Mouse (Mus musculus): ENCODE measurements around the gene Cxcl5. TPM values are rescaled to one million over a fixed set of nuclear protein-coding genes. Genes with fewer than 3 reads are reported as not detected.

Cxcl5 gene
- polyA plus RNA-seq, 1 experiment, result not detected

DNA sequence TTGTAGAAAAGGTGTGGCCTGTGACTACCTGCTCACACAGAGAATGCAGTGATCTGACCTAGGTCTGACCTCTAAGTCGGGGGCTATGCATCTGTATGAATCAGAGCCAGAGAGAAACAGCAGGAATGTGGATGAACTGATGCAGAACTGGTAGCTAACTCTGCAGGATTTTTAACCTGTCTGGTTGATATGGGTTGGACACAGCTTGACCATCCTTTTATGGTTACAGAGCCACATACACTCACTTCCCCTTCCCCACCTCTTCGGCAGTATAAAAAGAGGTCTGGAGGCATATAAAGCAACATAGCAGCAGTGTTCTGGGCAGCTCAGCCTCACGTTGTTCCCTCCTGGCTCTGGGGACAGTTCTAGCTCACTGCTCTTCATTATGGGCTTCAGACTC lies 9.1 kb downstream of the Cxcl5 start, which contains the start of gene Ppbp:
Gene Ppbp (plus strand): TSS at position 301 of the 400 bp plus-strand sequence.
- no peak within 1 kb of the TSS for H3K27ac ChIP-seq (ENCODE audit: control insufficient read depth, insufficient read depth, low read depth, low read length)
- no peaks in the 10 kb centered on the region for H3K27me3 ChIP-seq (ENCODE audit: control insufficient read depth, insufficient read depth, low read length)
- H3K36me3 ChIP-seq (ENCODE audit: control insufficient read depth, insufficient read depth, low read length), result no peaks in the 10 kb centered on the region
- TF ChIP-seq POLR2A (IDR thresholded peaks at IDR 0.05; ENCODE audit: control insufficient read depth, low read depth, low read length) (no peak), CTCF (IDR thresholded peaks at IDR 0.05; ENCODE audit: control insufficient read depth, insufficient read depth, insufficient replicate concordance, low read depth, low read length) (no peak)
- H3K4me1 ChIP-seq (ENCODE audit: control insufficient read depth, insufficient read depth, low read length), result peaks cover 7% of the 10 kb centered on the region; the same call in 1 of the 2 replicates
- H3K4me3 ChIP-seq (ENCODE audit: control insufficient read depth, low read depth, low read length), result no peak within 1 kb of the TSS

DNA sequence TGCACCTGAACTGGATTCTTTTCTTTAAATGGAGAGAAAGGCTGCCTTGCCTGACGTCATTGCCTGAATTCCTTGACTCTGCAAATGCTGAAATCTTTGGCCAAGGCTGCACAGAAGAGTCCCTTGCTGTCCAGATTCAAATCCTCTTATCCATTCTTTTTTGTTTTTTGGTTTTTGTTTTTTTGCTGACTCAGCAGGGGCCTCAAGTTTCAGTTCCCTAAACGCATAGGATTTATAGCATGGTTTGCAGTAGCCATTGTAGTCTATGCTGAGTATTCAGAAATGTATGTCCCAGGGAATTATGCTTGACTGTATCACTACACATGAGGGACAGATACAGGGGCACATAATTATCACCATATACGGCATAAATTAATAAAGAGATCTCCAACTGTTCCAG lies 12.2 kb downstream of the Cxcl5 start:
- peaks cover 7% of the 10 kb centered on the region; the same call in 1 of the 2 replicates for H3K4me1 ChIP-seq (ENCODE audit: control insufficient read depth, insufficient read depth, low read length)
- no peak overlapping the region for H3K4me3 ChIP-seq (ENCODE audit: control insufficient read depth, low read depth, low read length)
- no peaks in the 10 kb centered on the region for H3K27me3 ChIP-seq (ENCODE audit: control insufficient read depth, insufficient read depth, low read length)
- H3K36me3 ChIP-seq (ENCODE audit: control insufficient read depth, insufficient read depth, low read length), result no peaks in the 10 kb centered on the region
- H3K27ac ChIP-seq (ENCODE audit: control insufficient read depth, insufficient read depth, low read depth, low read length), result no peak overlapping the region
- TF ChIP-seq POLR2A (IDR thresholded peaks at IDR 0.05; ENCODE audit: control insufficient read depth, low read depth, low read length) (no peak), CTCF (IDR thresholded peaks at IDR 0.05; ENCODE audit: control insufficient read depth, insufficient read depth, insufficient replicate concordance, low read depth, low read length) (no peak)

DNA sequence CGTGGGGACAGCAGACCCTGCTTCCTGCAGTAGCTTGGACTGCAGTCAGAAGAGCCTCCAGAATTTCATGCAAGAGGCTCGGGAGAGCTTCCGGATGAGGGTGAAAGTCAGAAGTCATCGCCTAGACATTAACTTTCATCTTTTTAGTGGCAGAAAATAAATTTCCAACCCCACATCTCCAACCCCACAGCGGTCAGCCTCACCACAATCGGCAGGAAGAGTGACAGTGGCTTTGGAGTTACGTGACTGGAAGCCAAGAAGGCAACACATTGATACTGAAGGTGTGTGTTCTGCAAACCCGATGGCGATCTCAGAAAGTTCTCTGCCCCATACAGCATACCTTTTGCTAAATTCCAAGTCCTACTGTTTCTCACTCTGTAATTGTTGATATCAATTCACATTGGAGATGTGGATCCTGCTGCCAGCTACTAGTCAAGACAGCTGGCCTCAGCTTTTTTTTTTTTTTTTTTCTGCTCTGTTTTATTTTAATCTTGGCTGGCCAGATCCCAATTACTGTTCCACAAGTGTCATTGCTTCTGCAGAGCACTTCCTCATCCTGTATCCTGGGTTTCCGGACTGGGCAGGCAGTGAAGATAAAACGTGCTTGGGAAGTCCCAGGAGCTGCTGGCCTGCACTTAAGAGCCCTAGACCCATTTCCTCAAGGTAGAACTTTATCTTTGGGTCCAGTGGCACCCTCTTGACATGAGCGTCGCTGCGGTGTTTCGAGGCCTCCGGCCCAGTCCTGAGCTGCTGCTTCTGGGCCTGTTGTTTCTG lies 12.9 kb downstream of the Cxcl5 start, which contains the start of gene Pf4:
Gene Pf4 (plus strand): TSS at position 556 of the 774 bp plus-strand sequence.
- Histone ChIP-seq H3K27ac (ENCODE audit: control insufficient read depth, insufficient read depth, low read depth, low read length) (no peak within 1 kb of the TSS), H3K4me1 (ENCODE audit: control insufficient read depth, insufficient read depth, low read length) (peaks cover 7% of the 10 kb centered on the region; the same call in 1 of the 2 replicates), H3K27me3 (ENCODE audit: control insufficient read depth, insufficient read depth, low read length) (no peaks in the 10 kb centered on the region), H3K4me3 (ENCODE audit: control insufficient read depth, low read depth, low read length) (peak within 1 kb of the TSS; percentile 2), H3K36me3 (ENCODE audit: control insufficient read depth, insufficient read depth, low read length) (no peaks in the 10 kb centered on the region)
- TF ChIP-seq POLR2A (IDR thresholded peaks at IDR 0.05; ENCODE audit: control insufficient read depth, low read depth, low read length) (no peak), CTCF (IDR thresholded peaks at IDR 0.05; ENCODE audit: control insufficient read depth, insufficient read depth, insufficient replicate concordance, low read depth, low read length) (no peak)

DNA sequence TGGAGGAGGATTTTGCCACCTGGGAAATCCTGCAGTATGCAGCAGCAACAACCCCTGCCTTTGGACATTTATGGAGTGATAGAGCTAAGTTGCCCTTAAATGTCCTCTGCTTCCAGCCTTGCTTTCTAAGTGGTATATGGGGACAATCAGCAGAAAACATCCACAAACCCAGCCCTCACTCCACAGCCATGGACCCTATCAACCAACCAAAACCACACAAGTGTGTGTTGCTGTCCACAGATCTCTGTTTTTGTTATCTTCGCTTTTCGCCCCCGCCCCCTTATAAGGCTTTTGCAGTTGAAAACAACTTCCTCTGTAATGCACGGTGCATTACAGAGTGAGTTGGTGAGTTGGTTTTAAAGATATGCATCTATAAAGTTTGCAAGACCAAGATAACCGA lies 16.4 kb downstream of the Cxcl5 start:
- H3K36me3 ChIP-seq (ENCODE audit: control insufficient read depth, insufficient read depth, low read length), result no peaks in the 10 kb centered on the region
- TF ChIP-seq CTCF (IDR thresholded peaks at IDR 0.05; ENCODE audit: control insufficient read depth, insufficient read depth, insufficient replicate concordance, low read depth, low read length), result no peak
- H3K27me3 ChIP-seq (ENCODE audit: control insufficient read depth, insufficient read depth, low read length), result no peaks in the 10 kb centered on the region
- H3K4me1 ChIP-seq (ENCODE audit: control insufficient read depth, insufficient read depth, low read length), result peaks cover 9% of the 10 kb centered on the region
- no peak overlapping the region for H3K27ac ChIP-seq (ENCODE audit: control insufficient read depth, insufficient read depth, low read depth, low read length)
- H3K4me3 ChIP-seq (ENCODE audit: control insufficient read depth, low read depth, low read length), result no peak overlapping the region

DNA sequence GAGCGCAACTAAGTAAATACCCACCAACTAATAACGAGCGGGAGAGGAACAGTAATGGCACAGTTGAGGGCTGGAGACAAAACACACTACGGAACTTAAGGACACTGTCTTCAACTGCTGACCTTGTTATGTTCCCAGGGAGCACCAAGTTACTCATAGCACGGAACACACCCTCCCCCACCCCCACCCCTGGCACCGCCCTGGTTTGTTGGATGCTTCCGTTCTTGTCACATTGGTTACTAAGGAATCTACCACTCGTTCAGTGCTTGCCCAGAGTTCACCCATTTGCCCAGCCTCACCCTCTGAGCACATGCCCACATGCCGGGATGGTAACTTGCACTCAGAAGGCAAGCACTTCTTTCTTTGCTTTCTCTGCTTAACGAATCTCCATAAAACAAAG lies 18.5 kb downstream of the Cxcl5 start:
- H3K27ac ChIP-seq (ENCODE audit: control insufficient read depth, insufficient read depth, low read depth, low read length), result no peak overlapping the region
- no peaks in the 10 kb centered on the region for H3K27me3 ChIP-seq (ENCODE audit: control insufficient read depth, insufficient read depth, low read length)
- peaks cover 6% of the 10 kb centered on the region for H3K4me1 ChIP-seq (ENCODE audit: control insufficient read depth, insufficient read depth, low read length)
- H3K36me3 ChIP-seq (ENCODE audit: control insufficient read depth, insufficient read depth, low read length), result no peaks in the 10 kb centered on the region
- H3K4me3 ChIP-seq (ENCODE audit: control insufficient read depth, low read depth, low read length), result no peak overlapping the region
- TF ChIP-seq CTCF (IDR thresholded peaks at IDR 0.05; ENCODE audit: control insufficient read depth, insufficient read depth, insufficient replicate concordance, low read depth, low read length) (no peak), POLR2A (IDR thresholded peaks at IDR 0.05; ENCODE audit: control insufficient read depth, low read depth, low read length) (no peak)

DNA sequence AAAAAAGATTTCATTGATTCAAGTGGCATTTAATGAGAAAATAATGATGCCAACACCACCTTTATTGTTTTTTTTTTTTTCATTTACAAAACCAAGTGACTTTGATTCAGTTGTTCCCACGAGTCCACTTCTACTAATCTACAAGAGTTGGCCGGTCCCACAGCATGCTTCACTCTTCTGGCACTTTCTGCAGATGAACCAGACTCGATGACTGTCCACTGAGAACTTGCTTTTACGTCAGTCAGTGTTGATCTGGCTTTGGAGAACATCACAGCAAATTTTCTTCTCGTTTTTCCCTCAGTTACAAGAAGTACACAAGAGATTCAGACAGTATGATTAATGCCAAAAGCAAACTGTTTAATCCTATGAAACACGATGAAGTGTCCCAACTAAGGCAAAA lies 19.7 kb downstream of the Cxcl5 start:
- no peak for TF ChIP-seq POLR2A (IDR thresholded peaks at IDR 0.05; ENCODE audit: control insufficient read depth, low read depth, low read length)
- TF ChIP-seq CTCF (IDR thresholded peaks at IDR 0.05; ENCODE audit: control insufficient read depth, insufficient read depth, insufficient replicate concordance, low read depth, low read length), result no peak
- Histone ChIP-seq H3K36me3 (ENCODE audit: control insufficient read depth, insufficient read depth, low read length) (no peaks in the 10 kb centered on the region), H3K27me3 (ENCODE audit: control insufficient read depth, insufficient read depth, low read length) (no peaks in the 10 kb centered on the region), H3K4me3 (ENCODE audit: control insufficient read depth, low read depth, low read length) (no peak overlapping the region), H3K4me1 (ENCODE audit: control insufficient read depth, insufficient read depth, low read length) (peaks cover 3% of the 10 kb centered on the region), H3K27ac (ENCODE audit: control insufficient read depth, insufficient read depth, low read depth, low read length) (no peak overlapping the region)

DNA sequence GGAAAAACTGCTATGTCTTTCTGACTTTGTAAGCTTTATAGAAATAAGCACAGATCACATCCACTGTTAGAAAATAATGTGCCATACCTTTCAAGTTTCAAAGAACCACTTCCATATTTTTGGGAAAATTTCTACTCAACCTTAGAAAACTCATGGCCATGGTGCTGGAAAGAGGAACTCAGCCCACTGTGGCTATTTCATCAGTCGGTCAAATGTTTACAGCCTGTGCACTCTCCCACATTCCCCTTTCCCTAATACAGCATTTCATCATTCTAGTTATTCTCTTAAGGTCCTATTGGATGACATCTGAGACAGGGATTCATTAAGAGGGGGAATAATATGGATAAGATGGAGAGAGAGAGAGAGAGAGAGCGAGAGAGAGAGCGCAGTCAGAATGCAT lies 24.5 kb downstream of the Cxcl5 start:
- no peak overlapping the region for H3K27ac ChIP-seq (ENCODE audit: control insufficient read depth, insufficient read depth, low read depth, low read length)
- no peaks in the 10 kb centered on the region for H3K36me3 ChIP-seq (ENCODE audit: control insufficient read depth, insufficient read depth, low read length)
- H3K27me3 ChIP-seq (ENCODE audit: control insufficient read depth, insufficient read depth, low read length), result no peaks in the 10 kb centered on the region
- no peak overlapping the region for H3K4me3 ChIP-seq (ENCODE audit: control insufficient read depth, low read depth, low read length)
- TF ChIP-seq POLR2A (IDR thresholded peaks at IDR 0.05; ENCODE audit: control insufficient read depth, low read depth, low read length) (no peak), CTCF (IDR thresholded peaks at IDR 0.05; ENCODE audit: control insufficient read depth, insufficient read depth, insufficient replicate concordance, low read depth, low read length) (no peak)
- H3K4me1 ChIP-seq (ENCODE audit: control insufficient read depth, insufficient read depth, low read length), result peaks cover 7% of the 10 kb centered on the region

Measured in testis, adult 2 months (tissue).